Mouse (Mus musculus): ENCODE data around the gene Mettl1. TPM values are rescaled to one million over a fixed set of nuclear protein-coding genes. Genes with fewer than 3 reads are reported as not detected.
"Not testable (repeated sequence)": the region's sequence is repeated elsewhere in the genome, so short reads cannot be mapped to it uniquely, and the experiment has no call there.

Gene Mettl1
- polyA plus RNA-seq, 1 experiment from 2014 or later: 28.3 TPM

GRCm38 (mm10) chr10:127061513-127061912, 20.3 kb downstream of the Mettl1 start:
- Histone ChIP-seq H3K27ac (ENCODE audit: low read length) (no peak overlapping the region), H3K36me3 (ENCODE audit: control insufficient read depth, insufficient read depth) (peaks cover 18% of the 10 kb centered on the region), H3K4me3 (ENCODE audit: low read length) (no peak overlapping the region), H3K27me3 (ENCODE audit: control insufficient read depth, insufficient read depth, low read length) (peaks cover 13% of the 10 kb centered on the region), H3K9me3 (replicated peaks; ENCODE audit: control insufficient read depth, low read length) (no peaks in the 10 kb centered on the region), H3K9ac (ENCODE audit: low read length) (no peak overlapping the region), H3K4me2 (ENCODE audit: low read depth, low read length) (no peak overlapping the region), H3K4me1 (ENCODE audit: control insufficient read depth, insufficient read depth, low read length) (peaks cover 13% of the 10 kb centered on the region)
- WGBS: 70% methylated on average over 2 of the region's 2 CpGs
- no peak for ATAC-seq (replicated peaks; ENCODE audit: extremely low read depth, insufficient read depth, low FRiP score)

- H3K4me1 ChIP-seq (ENCODE audit: control insufficient read depth, insufficient read depth, low read length): peaks cover 13% of the 10 kb centered on the region
- ATAC-seq (replicated peaks; ENCODE audit: extremely low read depth, insufficient read depth, low FRiP score); H3K9ac ChIP-seq (ENCODE audit: low read length); H3K27ac ChIP-seq (ENCODE audit: low read length); H3K9me3 ChIP-seq (replicated peaks; ENCODE audit: control insufficient read depth, low read length); H3K4me2 ChIP-seq (ENCODE audit: low read depth, low read length); H3K4me3 ChIP-seq (ENCODE audit: low read length): not testable (repeated sequence)
- 82% methylated on average over 4 of the region's 4 CpGs for WGBS
- peaks cover 24% of the 10 kb centered on the region for H3K36me3 ChIP-seq (ENCODE audit: control insufficient read depth, insufficient read depth)
- peaks cover 13% of the 10 kb centered on the region for H3K27me3 ChIP-seq (ENCODE audit: control insufficient read depth, insufficient read depth, low read length)
Observed at GRCm38 (mm10) chr10:127062101-127062500, 20.9 kb downstream of the Mettl1 start.

DNA sequence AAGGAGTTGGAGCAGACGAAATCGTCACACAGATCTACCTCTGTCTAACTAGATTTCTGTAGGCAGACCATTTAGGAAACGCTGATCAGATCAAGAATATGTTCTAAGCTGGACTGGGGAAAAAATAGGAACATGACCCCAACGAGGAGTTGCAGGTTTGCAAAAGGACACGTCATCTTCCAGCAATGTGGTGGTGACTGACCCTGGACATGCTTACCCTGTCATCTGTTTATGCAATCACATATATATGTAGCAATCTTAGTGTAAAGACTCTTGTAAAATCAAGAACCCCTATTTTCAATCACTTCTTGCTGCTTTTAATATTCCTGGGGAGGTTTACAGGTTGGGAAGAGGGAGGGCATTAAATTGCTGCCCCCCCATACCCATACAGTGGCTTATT, 21.3 kb downstream of the Mettl1 start:
- Histone ChIP-seq H3K9me3 (replicated peaks; ENCODE audit: control insufficient read depth, low read length) (no peaks in the 10 kb centered on the region), H3K36me3 (ENCODE audit: control insufficient read depth, insufficient read depth) (peaks cover 28% of the 10 kb centered on the region), H3K27me3 (ENCODE audit: control insufficient read depth, insufficient read depth, low read length) (peaks cover 10% of the 10 kb centered on the region), H3K4me2 (ENCODE audit: low read depth, low read length) (no peak overlapping the region), H3K27ac (ENCODE audit: low read length) (no peak overlapping the region), H3K4me1 (ENCODE audit: control insufficient read depth, insufficient read depth, low read length) (peaks cover 13% of the 10 kb centered on the region), H3K9ac (ENCODE audit: low read length) (no peak overlapping the region), H3K4me3 (ENCODE audit: low read length) (no peak overlapping the region)
- ATAC-seq (replicated peaks; ENCODE audit: extremely low read depth, insufficient read depth, low FRiP score): no peak
- WGBS: 60% methylated on average over 5 of the region's 5 CpGs

DNA sequence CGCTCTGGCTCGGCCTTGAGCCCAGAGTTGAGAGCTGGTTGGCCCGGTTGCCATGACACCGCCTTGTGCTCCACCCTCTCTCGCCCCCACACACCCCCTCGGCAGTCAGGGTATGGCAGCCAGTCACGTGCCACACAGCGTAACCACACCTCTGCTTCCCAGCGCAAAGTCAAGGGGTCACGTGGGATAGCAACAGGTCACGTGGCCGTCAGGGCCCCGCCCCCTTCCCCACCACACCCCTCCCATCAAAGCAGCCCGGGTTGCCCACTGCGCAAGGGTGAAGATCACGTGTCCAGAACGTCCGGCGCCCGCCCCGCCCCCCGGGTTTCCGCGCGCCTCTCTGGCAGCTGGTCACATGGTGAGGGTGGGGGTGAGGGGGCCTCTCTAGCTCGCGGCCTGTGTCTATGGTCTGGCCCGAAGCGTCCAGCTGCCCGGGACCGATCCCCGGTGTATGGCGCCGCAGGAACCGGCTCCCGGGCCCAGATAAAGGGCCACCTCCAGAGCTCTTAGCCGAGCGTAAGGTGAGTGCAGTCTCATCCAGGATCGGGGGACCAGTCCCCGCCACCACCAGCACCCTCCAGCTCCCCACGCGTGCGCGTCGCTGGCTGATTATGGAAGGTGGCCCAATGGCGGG, 22.1 kb downstream of the Mettl1 start, which contains the start of gene Cdk4:
Gene Cdk4 (plus strand): TSS at position 296 of the 634 bp plus-strand sequence.
- Histone ChIP-seq H3K9ac (ENCODE audit: low read length) (peak within 1 kb of the TSS; percentile 89), H3K9me3 (replicated peaks; ENCODE audit: control insufficient read depth, low read length) (no peaks in the 10 kb centered on the region), H3K4me1 (ENCODE audit: control insufficient read depth, insufficient read depth, low read length) (peaks cover 13% of the 10 kb centered on the region), H3K27me3 (ENCODE audit: control insufficient read depth, insufficient read depth, low read length) (peaks cover 9% of the 10 kb centered on the region), H3K36me3 (ENCODE audit: control insufficient read depth, insufficient read depth) (peaks cover 37% of the 10 kb centered on the region), H3K4me2 (ENCODE audit: low read depth, low read length) (peak within 1 kb of the TSS; percentile 89), H3K27ac (ENCODE audit: low read length) (peak within 1 kb of the TSS; percentile 83), H3K4me3 (ENCODE audit: low read length) (peak within 1 kb of the TSS; percentile 72)
- WGBS: under 1% methylated on average over 46 of the region's 46 CpGs
- peak; percentile 91 for ATAC-seq (replicated peaks; ENCODE audit: extremely low read depth, insufficient read depth, low FRiP score)

GRCm38 (mm10) chr10:127063913-127064870, 23.0 kb downstream of the Mettl1 start:
- 12% methylated on average over 37 of the region's 37 CpGs for WGBS
- H3K4me2 ChIP-seq (ENCODE audit: low read depth, low read length): peak overlapping the region; percentile 89
- H3K27me3 ChIP-seq (ENCODE audit: control insufficient read depth, insufficient read depth, low read length): peaks cover 7% of the 10 kb centered on the region
- H3K36me3 ChIP-seq (ENCODE audit: control insufficient read depth, insufficient read depth): peaks cover 38% of the 10 kb centered on the region
- H3K9me3 ChIP-seq (replicated peaks; ENCODE audit: control insufficient read depth, low read length): no peaks in the 10 kb centered on the region
- peak overlapping the region; percentile 89 for H3K9ac ChIP-seq (ENCODE audit: low read length)
- H3K27ac ChIP-seq (ENCODE audit: low read length): peak overlapping the region; percentile 83
- peaks cover 14% of the 10 kb centered on the region for H3K4me1 ChIP-seq (ENCODE audit: control insufficient read depth, insufficient read depth, low read length)
- peak overlapping the region; percentile 72 for H3K4me3 ChIP-seq (ENCODE audit: low read length)
- ATAC-seq (replicated peaks; ENCODE audit: extremely low read depth, insufficient read depth, low FRiP score): no peak

GRCm38 (mm10) chr10:127065981-127066380, 24.8 kb downstream of the Mettl1 start:
- no peak overlapping the region for H3K27ac ChIP-seq (ENCODE audit: low read length)

GRCm38 (mm10) chr10:127066519-127067018, 25.4 kb downstream of the Mettl1 start:
- peaks cover under 1% of the 10 kb centered on the region; the same call in 1 of the 2 replicates for H3K27me3 ChIP-seq (ENCODE audit: control insufficient read depth, insufficient read depth, low read length)
- H3K27ac ChIP-seq (ENCODE audit: low read length): no peak overlapping the region
- ATAC-seq (replicated peaks; ENCODE audit: extremely low read depth, insufficient read depth, low FRiP score): no peak
- H3K4me3 ChIP-seq (ENCODE audit: low read length): no peak overlapping the region
- no peaks in the 10 kb centered on the region for H3K9me3 ChIP-seq (replicated peaks; ENCODE audit: control insufficient read depth, low read length)
- H3K4me1 ChIP-seq (ENCODE audit: control insufficient read depth, insufficient read depth, low read length): peaks cover 26% of the 10 kb centered on the region
- no peak overlapping the region for H3K9ac ChIP-seq (ENCODE audit: low read length)
- 92% methylated on average over 14 of the region's 14 CpGs for WGBS
- no peak overlapping the region for H3K4me2 ChIP-seq (ENCODE audit: low read depth, low read length)
- H3K36me3 ChIP-seq (ENCODE audit: control insufficient read depth, insufficient read depth): peaks cover 38% of the 10 kb centered on the region

More at GRCm38 (mm10) chr10:127065981-127066380, 24.8 kb downstream of the Mettl1 start:
- H3K9me3 ChIP-seq (replicated peaks; ENCODE audit: control insufficient read depth, low read length): no peaks in the 10 kb centered on the region
- peaks cover 6% of the 10 kb centered on the region for H3K27me3 ChIP-seq (ENCODE audit: control insufficient read depth, insufficient read depth, low read length)
- ATAC-seq (replicated peaks; ENCODE audit: extremely low read depth, insufficient read depth, low FRiP score): no peak
- H3K9ac ChIP-seq (ENCODE audit: low read length): no peak overlapping the region
- peaks cover 21% of the 10 kb centered on the region for H3K4me1 ChIP-seq (ENCODE audit: control insufficient read depth, insufficient read depth, low read length)
- H3K36me3 ChIP-seq (ENCODE audit: control insufficient read depth, insufficient read depth): peaks cover 38% of the 10 kb centered on the region
- H3K4me3 ChIP-seq (ENCODE audit: low read length): no peak overlapping the region
- 53% methylated on average over 9 of the region's 9 CpGs for WGBS
- no peak overlapping the region for H3K4me2 ChIP-seq (ENCODE audit: low read depth, low read length)

DNA sequence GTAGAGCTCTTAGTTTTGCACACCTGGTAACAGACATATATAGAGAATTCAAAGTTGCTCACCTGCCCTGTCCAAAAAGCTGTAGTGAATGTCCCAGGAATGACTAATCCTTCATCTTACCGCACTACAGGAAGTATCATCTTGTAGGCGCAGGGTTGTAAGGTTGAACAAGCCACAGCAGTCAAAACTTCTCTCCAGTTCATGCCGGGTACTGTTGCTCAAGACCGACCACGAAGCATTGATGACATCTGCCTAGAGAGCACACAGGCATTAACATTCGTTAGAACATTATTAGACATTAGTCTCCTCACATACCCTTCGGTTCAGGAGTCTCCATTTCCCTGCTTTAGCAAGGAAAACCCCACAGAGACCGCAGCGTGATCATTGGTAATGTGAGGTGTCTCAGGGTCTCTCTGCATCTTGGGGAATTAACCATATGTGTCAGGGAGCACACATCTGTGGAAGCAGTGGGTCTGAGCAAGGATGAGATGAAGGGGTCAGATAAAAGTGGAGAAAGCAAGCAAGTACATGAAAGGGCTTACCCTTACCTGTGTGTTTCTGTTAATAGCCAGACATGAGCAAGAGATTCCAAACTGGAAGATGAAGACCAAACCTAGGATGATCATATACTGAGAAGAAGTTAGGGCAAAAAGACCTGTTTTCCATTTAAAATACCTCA, 27.3 kb downstream of the Mettl1 start:
- no peak overlapping the region for H3K27ac ChIP-seq (ENCODE audit: low read length)

More for the DNA sequence above, 27.3 kb downstream of the Mettl1 start:
- Histone ChIP-seq H3K9me3 (replicated peaks; ENCODE audit: control insufficient read depth, low read length) (no peaks in the 10 kb centered on the region), H3K27me3 (ENCODE audit: control insufficient read depth, insufficient read depth, low read length) (no peaks in the 10 kb centered on the region), H3K4me1 (ENCODE audit: control insufficient read depth, insufficient read depth, low read length) (peaks cover 23% of the 10 kb centered on the region), H3K9ac (ENCODE audit: low read length) (no peak overlapping the region), H3K36me3 (ENCODE audit: control insufficient read depth, insufficient read depth) (peaks cover 38% of the 10 kb centered on the region), H3K4me3 (ENCODE audit: low read length) (no peak overlapping the region), H3K4me2 (ENCODE audit: low read depth, low read length) (peak overlapping the region; percentile 83)
- ATAC-seq (replicated peaks; ENCODE audit: extremely low read depth, insufficient read depth, low FRiP score): no peak
- 73% methylated on average over 9 of the region's 9 CpGs for WGBS

Data from heart, embryonic 16.5 days (tissue).